Mouse (Mus musculus) midbrain, postnatal 0 days (tissue): ENCODE measurements around the gene Svbp. TPM values are rescaled to one million over a fixed set of nuclear protein-coding genes. Genes with fewer than 3 reads are reported as not detected.

ENCODE experiments used
- ATAC-seq: fragments of 200-750 bp; cut with Nextera tagmentation; 2 replicates; pipeline ENCODE4 v1.8.0; 2017; ENCODE audit warnings: moderate number of reproducible peaks, mild to moderate bottlenecking, moderate TSS enrichment, moderate library complexity; ENCODE audit not compliant: low FRiP score
- DNase-seq: peaks from one replicate; pipeline ENCODE4 v3.0.0-alpha.2; 2015; ENCODE audit warnings: low spot score
- H3K27ac ChIP-seq: fragments of 300-500 bp; sonication (generic); 2 replicates; pipeline ENCODE4 v1.5.1; 2014; ENCODE audit warnings: low read depth, mild to moderate bottlenecking, low read length, mixed read lengths
- H3K27me3 ChIP-seq: fragments of 300-500 bp; sonication (generic); 2 replicates; pipeline ENCODE4 v1.6.1; 2014; ENCODE audit warnings: low read length, control low read depth, mixed read lengths; ENCODE audit not compliant: insufficient read depth
- H3K36me3 ChIP-seq: fragments of 300-500 bp; sonication (generic); 2 replicates; pipeline ENCODE4 v1.6.1; 2014; ENCODE audit warnings: low read length, control low read depth, mixed read lengths; ENCODE audit not compliant: insufficient read depth
- H3K4me1 ChIP-seq: fragments of 300-500 bp; sonication (generic); 2 replicates; pipeline ENCODE4 v1.6.1; 2014; ENCODE audit warnings: mild to moderate bottlenecking, control low read depth, antibody characterized with exemption, low read length, mixed read lengths; ENCODE audit not compliant: insufficient read depth
- H3K4me2 ChIP-seq: fragments of 300-500 bp; sonication (generic); 2 replicates; pipeline ENCODE4 v1.6.1; 2014; ENCODE audit warnings: low read depth, mild to moderate bottlenecking, low read length, mixed read lengths; ENCODE audit not compliant: poor library complexity, severe bottlenecking
- H3K4me3 ChIP-seq: fragments of 300-500 bp; sonication (generic); 2 replicates; pipeline ENCODE4 v1.5.1; 2014; ENCODE audit warnings: low read depth, mild to moderate bottlenecking, low read length, moderate library complexity
- H3K9ac ChIP-seq: fragments of 300-500 bp; sonication (generic); replicated peaks from 2 replicates; pipeline ENCODE4 v1.6.1; 2014; ENCODE audit warnings: mild to moderate bottlenecking, low read length, moderate library complexity, mixed read lengths; ENCODE audit not compliant: poor library complexity, severe bottlenecking
- H3K9me3 ChIP-seq: fragments of 300-500 bp; sonication (generic); 2 replicates; pipeline ENCODE4 v1.6.1; 2016; ENCODE audit warnings: low read length, control low read depth
- CTCF ChIP-seq: IDR thresholded peaks from 2 replicates; pipeline ENCODE4 v1.5.1; 2016; ENCODE audit warnings: antibody characterized with exemption, mild to moderate bottlenecking
- WGBS: fragments of 180-500 bp; shearing (Covaris S2); extraction: QIAGEN DNeasy Blood & Tissue Kit; methylation state at CpG from one replicate; pipeline ENCODE4 v1.1.7; 2014; 5-methylcytosine and 5-hydroxymethylcytosine counted together
- polyA plus RNA-seq: library from polyadenylated mRNA; unstranded; fragments of >200 nt; fragmentation: Nextera tagmentation; extraction: Ambion mirVana; gene quantifications from 2 replicates; pipeline ENCODE4 v1.2.1, GENCODE M21; 2015
- total RNA-seq: library from RNA; depleted of rRNA; stranded (reverse); fragments of >200 nt; gene quantifications from 2 replicates; pipeline ENCODE4 v1.2.3, GENCODE M21; 2014

Svbp gene
- total and polyA plus RNA-seq, 2 experiments from 2014 or later: 66.3 to 196 TPM

GRCm38 (mm10) chr4:119173851-119174453 lies 21.2 kb upstream of the Svbp start, which contains the start of gene Zfp691:
Zfp691 (minus strand) TSS chr4:119174195.
- no peaks in the 10 kb centered on the region for H3K9me3 ChIP-seq
- DNase-seq (peak; percentile 99), ATAC-seq (peak; percentile 100)
- no peaks in the 10 kb centered on the region for H3K36me3 ChIP-seq
- peak within 1 kb of the TSS; percentile 60 for H3K4me2 ChIP-seq
- under 1% methylated on average over 34 of the region's 40 CpGs for WGBS
- H3K4me3 ChIP-seq: peak within 1 kb of the TSS; percentile 76
- H3K9ac ChIP-seq: peak within 1 kb of the TSS; percentile 76
- no peak for TF ChIP-seq CTCF
- H3K4me1 ChIP-seq: no peaks in the 10 kb centered on the region; the same call in 1 of the 2 replicates
- H3K27me3 ChIP-seq: no peaks in the 10 kb centered on the region
- peak within 1 kb of the TSS; percentile 58 for H3K27ac ChIP-seq

- no peak overlapping the region for H3K4me2 ChIP-seq
- H3K4me3 ChIP-seq: no peak overlapping the region
- ATAC-seq: no peak
- H3K9me3 ChIP-seq: no peaks in the 10 kb centered on the region
- DNase-seq: no peak
- H3K27ac ChIP-seq: no peak overlapping the region
- WGBS: 80% methylated on average over 5 of the region's 5 CpGs
- no peak for TF ChIP-seq CTCF
- no peaks in the 10 kb centered on the region; the same call in 1 of the 2 replicates for H3K4me1 ChIP-seq
- no peaks in the 10 kb centered on the region for H3K27me3 ChIP-seq
- no peak overlapping the region for H3K9ac ChIP-seq
- H3K36me3 ChIP-seq: no peaks in the 10 kb centered on the region
Measured at GRCm38 (mm10) chr4:119177702-119178101, 17.4 kb upstream of the Svbp start.

GRCm38 (mm10) chr4:119178331-119178730 lies 16.8 kb upstream of the Svbp start:
- H3K36me3 ChIP-seq: no peaks in the 10 kb centered on the region
- DNase-seq: no peak
- no peak overlapping the region for H3K4me3 ChIP-seq
- no peak for ATAC-seq
- no peak overlapping the region for H3K9ac ChIP-seq
- no peak for TF ChIP-seq CTCF
- no peak overlapping the region for H3K4me2 ChIP-seq
- no peak overlapping the region for H3K27ac ChIP-seq
- no peaks in the 10 kb centered on the region for H3K27me3 ChIP-seq
- 78% methylated on average over 18 of the region's 18 CpGs for WGBS
- no peaks in the 10 kb centered on the region for H3K9me3 ChIP-seq
- H3K4me1 ChIP-seq: no peaks in the 10 kb centered on the region

- Histone ChIP-seq H3K27ac (no peak overlapping the region), H3K27me3 (no peaks in the 10 kb centered on the region), H3K36me3 (no peaks in the 10 kb centered on the region), H3K4me2 (no peak overlapping the region), H3K4me1 (no peaks in the 10 kb centered on the region), H3K9me3 (no peaks in the 10 kb centered on the region), H3K9ac (no peak overlapping the region), H3K4me3 (no peak overlapping the region)
- ATAC-seq (no peak), DNase-seq (no peak)
- 66% methylated on average over 4 of the region's 4 CpGs for WGBS
- peak; percentile 15; the same call in 1 of the 2 replicates for TF ChIP-seq CTCF
Measured at GRCm38 (mm10) chr4:119180133-119180707, 14.9 kb upstream of the Svbp start.

- ATAC-seq (no peak), DNase-seq (no peak)
- Histone ChIP-seq H3K27me3 (no peaks in the 10 kb centered on the region), H3K9ac (no peak overlapping the region), H3K4me2 (no peak overlapping the region), H3K4me3 (no peak overlapping the region), H3K36me3 (no peaks in the 10 kb centered on the region), H3K4me1 (no peaks in the 10 kb centered on the region), H3K9me3 (no peaks in the 10 kb centered on the region), H3K27ac (no peak overlapping the region)
- WGBS: 94% methylated on average over 9 of the region's 9 CpGs
- no peak for TF ChIP-seq CTCF
Measured at GRCm38 (mm10) chr4:119181456-119181855, 13.7 kb upstream of the Svbp start.

GRCm38 (mm10) chr4:119183525-119183924 lies 11.6 kb upstream of the Svbp start:
- 36% methylated on average over 1 of the region's 1 CpGs for WGBS
- no peak overlapping the region for H3K9ac ChIP-seq
- no peak for TF ChIP-seq CTCF
- no peaks in the 10 kb centered on the region for H3K9me3 ChIP-seq
- no peak overlapping the region for H3K27ac ChIP-seq
- DNase-seq (no peak), ATAC-seq (no peak)
- no peaks in the 10 kb centered on the region for H3K36me3 ChIP-seq
- H3K4me2 ChIP-seq: no peak overlapping the region
- no peaks in the 10 kb centered on the region for H3K27me3 ChIP-seq
- no peak overlapping the region for H3K4me3 ChIP-seq
- H3K4me1 ChIP-seq: no peaks in the 10 kb centered on the region
